Mouse (Mus musculus): ENCODE measurements around the gene Arvcf. TPM values are rescaled to one million over a fixed set of nuclear protein-coding genes. Genes with fewer than 3 reads are reported as not detected.

Gene Arvcf
- polyA plus RNA-seq, 1 experiment from 2014 or later, result 81.3 TPM

- Histone ChIP-seq H3K4me2 (no peak overlapping the region), H3K4me1 (replicated peaks) (peaks cover 36% of the 10 kb centered on the region), H3K9me3 (no peaks in the 10 kb centered on the region), H3K4me3 (no peak overlapping the region), H3K36me3 (peaks cover 2% of the 10 kb centered on the region; the same call in 1 of the 2 replicates), H3K27ac (replicated peaks) (no peak overlapping the region), H3K27me3 (no peaks in the 10 kb centered on the region), H3K9ac (no peak overlapping the region)
- no peak for ATAC-seq (ENCODE audit: low FRiP score, low read depth)
- 92% methylated on average over 5 of the region's 5 CpGs for WGBS
Measured at GRCm38 (mm10) chr16:18428011-18428515, 80.1 kb downstream of the Arvcf start.

GRCm38 (mm10) chr16:18428516-18429042, 80.6 kb downstream of the Arvcf start:
- no peaks in the 10 kb centered on the region for H3K27me3 ChIP-seq
- ATAC-seq (ENCODE audit: low FRiP score, low read depth), result no peak
- H3K36me3 ChIP-seq, result no peaks in the 10 kb centered on the region
- no peaks in the 10 kb centered on the region for H3K9me3 ChIP-seq
- WGBS, result 90% methylated on average over 7 of the region's 7 CpGs
- H3K4me2 ChIP-seq, result no peak overlapping the region
- H3K4me1 ChIP-seq (replicated peaks), result peaks cover 34% of the 10 kb centered on the region
- no peak overlapping the region for H3K27ac ChIP-seq (replicated peaks)
- no peak overlapping the region for H3K4me3 ChIP-seq
- H3K9ac ChIP-seq, result no peak overlapping the region

- peaks cover 24% of the 10 kb centered on the region for H3K4me1 ChIP-seq (replicated peaks)
- no peak overlapping the region for H3K4me3 ChIP-seq
- ATAC-seq (ENCODE audit: low FRiP score, low read depth), result no peak
- H3K27ac ChIP-seq (replicated peaks), result no peak overlapping the region
- no peaks in the 10 kb centered on the region for H3K27me3 ChIP-seq
- H3K36me3 ChIP-seq, result no peaks in the 10 kb centered on the region
- no peak overlapping the region for H3K9ac ChIP-seq
- H3K4me2 ChIP-seq, result no peak overlapping the region
- H3K9me3 ChIP-seq, result no peaks in the 10 kb centered on the region
- 93% methylated on average over 8 of the region's 8 CpGs for WGBS
Measured at GRCm38 (mm10) chr16:18429641-18430040, 81.7 kb downstream of the Arvcf start.

- H3K9ac ChIP-seq, result no peak overlapping the region
- H3K4me3 ChIP-seq, result no peak overlapping the region
- H3K27me3 ChIP-seq, result no peaks in the 10 kb centered on the region
- no peaks in the 10 kb centered on the region for H3K36me3 ChIP-seq
- no peaks in the 10 kb centered on the region for H3K9me3 ChIP-seq
- no peak for ATAC-seq (ENCODE audit: low FRiP score, low read depth)
- peaks cover 13% of the 10 kb centered on the region for H3K4me1 ChIP-seq (replicated peaks)
- H3K27ac ChIP-seq (replicated peaks), result no peak overlapping the region
- WGBS, result 91% methylated on average over 8 of the region's 8 CpGs
- no peak overlapping the region for H3K4me2 ChIP-seq
Measured at GRCm38 (mm10) chr16:18430641-18431212, 82.7 kb downstream of the Arvcf start.

DNA sequence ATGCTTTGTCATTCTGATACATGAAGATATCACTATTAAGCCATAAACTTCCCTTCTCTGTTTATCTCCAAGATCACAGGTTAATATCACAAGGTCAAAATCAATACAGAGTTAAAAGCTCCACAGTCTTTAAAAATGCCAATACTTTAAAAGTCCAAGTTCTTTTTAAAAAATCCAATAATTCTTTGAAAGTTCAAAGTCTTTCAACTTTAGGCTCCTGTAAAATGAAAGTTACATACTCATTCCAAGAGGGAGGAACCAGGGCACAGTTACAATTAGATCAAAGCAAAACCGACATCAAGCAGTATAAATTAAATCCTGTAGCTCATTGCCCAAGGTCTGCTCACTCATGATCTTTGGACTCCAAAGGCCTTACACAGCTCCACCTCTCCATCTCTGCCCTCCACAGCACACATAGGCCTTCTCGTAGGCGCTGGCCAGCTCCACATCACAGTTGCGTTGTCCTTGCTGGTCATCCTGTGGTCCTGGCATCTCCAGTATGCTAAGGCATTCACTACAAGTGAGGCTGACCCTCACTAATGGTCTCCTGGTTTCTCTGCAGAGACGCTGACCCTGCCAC, 85.4 kb downstream of the Arvcf start:
- H3K36me3 ChIP-seq, result 0 out of 2 replicates have a peak, but pooled peaks cover 2% of the 10 kb centered on the region
- WGBS, result 96% methylated on average over 5 of the region's 5 CpGs

DNA sequence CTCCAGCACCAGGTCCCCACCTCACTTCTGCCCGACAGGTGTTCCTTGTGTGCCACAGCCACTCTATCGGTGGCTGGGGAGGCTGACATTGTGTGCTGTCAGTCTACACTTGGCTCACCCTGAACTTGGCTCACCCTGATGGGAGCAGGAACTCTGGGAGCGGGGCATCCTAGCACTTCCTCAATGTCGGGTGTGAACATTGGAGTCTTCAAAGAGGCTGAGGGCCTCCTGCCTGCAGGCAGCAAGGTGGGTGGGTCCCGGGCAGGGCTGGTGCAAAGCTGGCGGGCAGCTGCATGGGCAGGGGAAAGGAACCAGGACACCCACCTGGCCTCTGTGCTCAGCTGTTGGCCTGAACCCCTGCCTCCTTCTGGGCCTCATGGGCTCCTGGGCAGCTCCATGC, 88.1 kb downstream of the Arvcf start:
- H3K4me1 ChIP-seq (replicated peaks), result no peaks in the 10 kb centered on the region
- 92% methylated on average over 6 of the region's 6 CpGs for WGBS
- no peak for ATAC-seq (ENCODE audit: low FRiP score, low read depth)
- H3K9ac ChIP-seq, result no peak overlapping the region
- no peaks in the 10 kb centered on the region for H3K27me3 ChIP-seq
- H3K4me3 ChIP-seq, result no peak overlapping the region
- peaks cover 10% of the 10 kb centered on the region for H3K36me3 ChIP-seq
- H3K9me3 ChIP-seq, result no peaks in the 10 kb centered on the region
- no peak overlapping the region for H3K27ac ChIP-seq (replicated peaks)
- no peak overlapping the region for H3K4me2 ChIP-seq

More for the DNA sequence above, 85.4 kb downstream of the Arvcf start:
- Histone ChIP-seq H3K4me3 (no peak overlapping the region), H3K27ac (replicated peaks) (no peak overlapping the region), H3K27me3 (no peaks in the 10 kb centered on the region), H3K9ac (no peak overlapping the region), H3K9me3 (no peaks in the 10 kb centered on the region), H3K4me2 (no peak overlapping the region), H3K4me1 (replicated peaks) (no peaks in the 10 kb centered on the region)
- ATAC-seq (ENCODE audit: low FRiP score, low read depth), result no peak

DNA sequence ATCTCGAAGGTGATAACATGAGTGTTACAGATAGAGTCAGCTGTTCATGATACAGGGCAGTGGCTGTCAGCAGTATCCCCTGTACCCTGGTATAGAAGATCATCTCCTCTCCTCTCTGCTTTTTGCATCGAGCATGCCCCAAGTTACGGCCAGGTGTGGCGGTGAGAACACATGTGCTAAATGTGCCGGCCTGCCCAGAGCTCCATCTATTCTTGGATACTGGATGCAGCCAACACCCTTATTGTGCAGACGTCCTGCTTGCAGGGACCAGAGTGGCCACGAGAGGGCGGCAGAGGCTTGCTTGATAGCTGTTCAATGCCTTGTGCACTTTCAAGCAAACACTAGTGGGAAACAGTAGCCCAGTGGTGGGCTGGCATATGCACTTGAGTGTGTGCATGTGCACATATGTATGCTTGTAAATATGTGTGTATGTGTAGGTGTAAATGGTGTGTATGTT, 95.4 kb downstream of the Arvcf start:
- H3K4me1 ChIP-seq (replicated peaks), result no peaks in the 10 kb centered on the region
- 26% methylated on average over 8 of the region's 8 CpGs for WGBS
- no peaks in the 10 kb centered on the region for H3K27me3 ChIP-seq
- no peaks in the 10 kb centered on the region for H3K9me3 ChIP-seq
- H3K4me3 ChIP-seq, result no peak overlapping the region
- no peak overlapping the region for H3K4me2 ChIP-seq
- ATAC-seq (ENCODE audit: low FRiP score, low read depth), result peak; percentile 95
- no peak overlapping the region for H3K27ac ChIP-seq (replicated peaks)
- H3K9ac ChIP-seq, result no peak overlapping the region
- peaks cover 31% of the 10 kb centered on the region for H3K36me3 ChIP-seq

DNA sequence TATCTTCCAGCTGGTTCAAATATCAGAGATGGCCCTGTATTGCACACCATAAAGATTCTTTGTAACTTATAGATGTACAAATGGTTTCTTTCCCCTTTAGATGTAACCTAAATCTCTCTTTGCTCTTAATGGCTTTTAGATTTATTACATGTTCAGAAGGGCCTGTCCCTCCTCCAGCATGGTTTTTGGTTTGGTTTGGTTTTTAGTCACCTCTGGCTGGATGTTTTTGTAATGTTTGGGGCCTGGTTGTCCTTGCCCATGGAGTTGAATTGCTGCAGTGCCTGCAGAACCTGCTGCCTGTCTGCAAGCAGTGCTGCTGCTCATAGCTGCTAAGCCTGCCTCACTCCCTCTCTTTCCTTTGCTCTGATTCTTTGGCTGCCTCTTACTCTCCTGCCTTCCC, 99.3 kb downstream of the Arvcf start:
- Histone ChIP-seq H3K27me3 (no peaks in the 10 kb centered on the region), H3K4me2 (no peak overlapping the region), H3K4me3 (no peak overlapping the region), H3K9ac (no peak overlapping the region), H3K27ac (replicated peaks) (no peak overlapping the region), H3K36me3 (peaks cover 13% of the 10 kb centered on the region), H3K9me3 (no peaks in the 10 kb centered on the region), H3K4me1 (replicated peaks) (no peaks in the 10 kb centered on the region)
- ATAC-seq (ENCODE audit: low FRiP score, low read depth), result no peak

DNA sequence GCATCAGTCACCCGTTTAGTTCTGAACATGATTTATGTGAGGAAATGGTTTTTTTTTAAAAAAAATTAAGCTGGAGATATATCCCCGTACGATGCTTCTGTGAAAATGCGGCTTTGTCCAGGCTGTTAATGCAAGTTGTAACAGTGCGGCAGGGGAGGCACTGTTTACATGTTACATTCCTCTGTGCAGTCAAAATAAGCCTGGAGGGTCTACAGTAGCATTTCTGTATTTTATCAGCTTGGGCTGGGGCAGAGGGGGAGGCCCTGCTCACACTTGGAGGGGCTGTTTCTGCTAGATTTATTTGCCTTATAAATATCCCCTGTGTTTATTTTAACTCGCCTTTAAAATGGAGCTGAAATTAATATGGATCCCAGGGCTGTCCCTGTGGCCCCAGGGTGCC, 100.1 kb downstream of the Arvcf start:
- peaks cover 9% of the 10 kb centered on the region; the same call in 1 of the 2 replicates for H3K36me3 ChIP-seq
- no peaks in the 10 kb centered on the region for H3K4me1 ChIP-seq (replicated peaks)
- ATAC-seq (ENCODE audit: low FRiP score, low read depth), result no peak
- no peak overlapping the region for H3K4me3 ChIP-seq
- H3K9me3 ChIP-seq, result no peaks in the 10 kb centered on the region
- H3K9ac ChIP-seq, result no peak overlapping the region
- WGBS, result 77% methylated on average over 6 of the region's 6 CpGs
- no peak overlapping the region for H3K4me2 ChIP-seq
- H3K27me3 ChIP-seq, result no peaks in the 10 kb centered on the region
- H3K27ac ChIP-seq (replicated peaks), result no peak overlapping the region

GRCm38 (mm10) chr16:18449005-18449404, 101.0 kb downstream of the Arvcf start:
- H3K27me3 ChIP-seq, result no peaks in the 10 kb centered on the region
- ATAC-seq (ENCODE audit: low FRiP score, low read depth), result no peak
- 97% methylated on average over 4 of the region's 4 CpGs for WGBS

GRCm38 (mm10) chr16:18451486-18452181, 103.7 kb downstream of the Arvcf start:
- no peaks in the 10 kb centered on the region for H3K9me3 ChIP-seq
- WGBS, result 59% methylated on average over 9 of the region's 9 CpGs
- no peak for ATAC-seq (ENCODE audit: low FRiP score, low read depth)
- H3K4me3 ChIP-seq, result no peak overlapping the region
- no peak overlapping the region for H3K4me2 ChIP-seq
- H3K36me3 ChIP-seq, result no peaks in the 10 kb centered on the region
- H3K9ac ChIP-seq, result no peak overlapping the region
- no peak overlapping the region for H3K27ac ChIP-seq (replicated peaks)
- no peaks in the 10 kb centered on the region for H3K4me1 ChIP-seq (replicated peaks)
- no peaks in the 10 kb centered on the region for H3K27me3 ChIP-seq

More at GRCm38 (mm10) chr16:18449005-18449404, 101.0 kb downstream of the Arvcf start:
- Histone ChIP-seq H3K9me3 (no peaks in the 10 kb centered on the region), H3K36me3 (peaks cover 9% of the 10 kb centered on the region; the same call in 1 of the 2 replicates), H3K27ac (replicated peaks) (no peak overlapping the region), H3K9ac (no peak overlapping the region), H3K4me1 (replicated peaks) (no peaks in the 10 kb centered on the region), H3K4me3 (no peak overlapping the region), H3K4me2 (no peak overlapping the region)

DNA sequence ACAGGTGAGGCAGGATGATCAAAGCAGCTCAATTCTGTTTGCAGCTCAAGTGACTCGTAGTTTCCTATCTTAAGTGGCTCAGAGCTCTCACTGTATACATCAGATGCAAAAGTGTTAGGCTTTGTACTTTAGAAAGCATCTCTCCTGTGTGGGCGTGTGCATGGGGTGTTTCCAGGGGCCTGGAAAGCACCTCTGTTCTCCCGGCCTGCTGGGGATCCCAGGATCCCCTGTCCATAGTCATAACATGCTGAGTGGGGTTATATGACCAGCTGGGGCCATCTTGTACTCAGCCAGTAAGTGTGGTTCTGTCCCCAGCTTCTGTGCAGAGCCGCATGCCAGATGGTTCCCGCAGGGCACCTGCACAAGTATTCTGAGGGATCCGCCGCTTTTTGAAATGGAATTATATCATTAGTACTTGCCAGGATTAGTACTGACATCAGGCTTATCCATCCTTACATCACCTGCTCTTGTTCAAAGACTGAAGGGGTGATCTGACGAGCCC, 104.4 kb downstream of the Arvcf start:
- Histone ChIP-seq H3K27ac (replicated peaks) (no peak overlapping the region), H3K4me2 (no peak overlapping the region), H3K4me3 (no peak overlapping the region), H3K36me3 (no peaks in the 10 kb centered on the region), H3K27me3 (no peaks in the 10 kb centered on the region), H3K4me1 (replicated peaks) (no peaks in the 10 kb centered on the region), H3K9ac (no peak overlapping the region), H3K9me3 (no peaks in the 10 kb centered on the region)
- ATAC-seq (ENCODE audit: low FRiP score, low read depth), result no peak
- 78% methylated on average over 8 of the region's 8 CpGs for WGBS
